Mouse (Mus musculus) midbrain, embryonic 14.5 days (tissue): ENCODE results near the gene Tmem47. TPM values are rescaled to one million over a fixed set of nuclear protein-coding genes. Genes with fewer than 3 reads are reported as not detected.

Experiments used
- ATAC-seq: fragments of 200-750 bp; cut with Nextera tagmentation; 2 replicates; pipeline ENCODE4 v1.8.0; 2017; ENCODE audit warnings: moderate number of reproducible peaks, moderate library complexity; ENCODE audit not compliant: low FRiP score, low TSS enrichment
- DNase-seq: peaks from one replicate; pipeline ENCODE4 v3.0.0-alpha.2; 2015
- H3K27ac ChIP-seq: fragments of 300-500 bp; sonication (generic); replicated peaks from 2 replicates; pipeline ENCODE4 v1.5.1; 2014; ENCODE audit warnings: mild to moderate bottlenecking, low read depth, low read length, moderate library complexity
- H3K27me3 ChIP-seq: fragments of 300-500 bp; sonication (generic); 2 replicates; pipeline ENCODE4 v1.6.1; 2014; ENCODE audit warnings: low read length, control low read depth, mixed read lengths; ENCODE audit not compliant: control insufficient read depth, insufficient read depth
- H3K36me3 ChIP-seq: fragments of 300-500 bp; sonication (generic); 2 replicates; pipeline ENCODE4 v1.6.1; 2014; ENCODE audit warnings: low read length, control low read depth; ENCODE audit not compliant: control insufficient read depth, insufficient read depth
- H3K4me1 ChIP-seq: fragments of 300-500 bp; sonication (generic); 2 replicates; pipeline ENCODE4 v1.6.1; 2014; ENCODE audit warnings: mild to moderate bottlenecking, antibody characterized with exemption, low read length, control low read depth; ENCODE audit not compliant: control insufficient read depth, insufficient read depth
- H3K4me2 ChIP-seq: fragments of 300-500 bp; sonication (generic); 2 replicates; pipeline ENCODE4 v1.6.1; 2014; ENCODE audit warnings: mild to moderate bottlenecking, low read length, moderate library complexity
- H3K4me3 ChIP-seq: fragments of 300-500 bp; sonication (generic); replicated peaks from 2 replicates; pipeline ENCODE4 v1.5.1; 2014; ENCODE audit warnings: low read depth, low read length
- H3K9ac ChIP-seq: fragments of 300-500 bp; sonication (generic); replicated peaks from 2 replicates; pipeline ENCODE4 v1.6.1; 2014; ENCODE audit warnings: mild to moderate bottlenecking, low read length, moderate library complexity
- H3K9me3 ChIP-seq: fragments of 300-500 bp; sonication (generic); 2 replicates; pipeline ENCODE4 v1.6.1; 2016; ENCODE audit warnings: low read length, control low read depth, mixed read lengths; ENCODE audit not compliant: control insufficient read depth
- WGBS: fragments of 180-500 bp; shearing (Covaris S2); extraction: QIAGEN DNeasy Blood & Tissue Kit; methylation state at CpG from one replicate; pipeline ENCODE4 v1.1.7; 2014; 5-methylcytosine and 5-hydroxymethylcytosine counted together
- polyA plus RNA-seq: library from polyadenylated mRNA; unstranded; fragments of >200 nt; fragmentation: Nextera tagmentation; extraction: Ambion mirVana; gene quantifications from 2 replicates; pipeline ENCODE4 v1.2.1, GENCODE M21; 2014

Gene Tmem47
- polyA plus RNA-seq, 1 experiment from 2014 or later = 27.5 TPM

DNA sequence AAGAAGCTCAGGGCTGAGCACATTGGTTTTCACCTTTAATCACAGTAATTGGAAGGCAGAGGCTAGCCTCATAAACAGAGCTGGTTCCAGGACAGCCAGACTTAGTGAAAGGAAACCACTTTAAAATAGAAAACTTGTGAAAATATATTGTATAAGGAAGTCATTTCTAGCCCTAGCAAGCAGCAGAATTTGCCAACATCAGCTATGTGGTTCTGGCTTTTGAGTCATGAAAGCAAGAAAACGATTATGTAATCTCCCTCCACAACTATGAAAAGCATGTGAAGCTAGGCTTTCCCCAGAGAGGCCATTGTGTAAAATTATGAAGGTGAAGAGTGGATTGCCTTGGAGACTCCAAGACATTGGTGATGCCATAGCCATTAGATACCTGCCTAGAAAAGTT lies 76.9 kb downstream of the Tmem47 start:
- no peaks in the 10 kb centered on the region for H3K9me3 ChIP-seq
- WGBS = 62% methylated on average over 1 of the region's 1 CpGs
- ATAC-seq (no peak), DNase-seq (no peak)
- H3K27ac ChIP-seq = no peak overlapping the region
- H3K9ac ChIP-seq = no peak overlapping the region
- H3K4me3 ChIP-seq = no peak overlapping the region
- H3K36me3 ChIP-seq = no peaks in the 10 kb centered on the region
- no peaks in the 10 kb centered on the region for H3K27me3 ChIP-seq
- H3K4me1 ChIP-seq = no peaks in the 10 kb centered on the region
- H3K4me2 ChIP-seq = no peak overlapping the region
